Mouse (Mus musculus): ENCODE measurements at regions not wholly inside any gene's neighbourhood (a gene's known extent, or its start where the extent isn't known, plus 50 kb on each side); places are given as distances from the start of the nearest gene placed in this dataset.

DNA sequence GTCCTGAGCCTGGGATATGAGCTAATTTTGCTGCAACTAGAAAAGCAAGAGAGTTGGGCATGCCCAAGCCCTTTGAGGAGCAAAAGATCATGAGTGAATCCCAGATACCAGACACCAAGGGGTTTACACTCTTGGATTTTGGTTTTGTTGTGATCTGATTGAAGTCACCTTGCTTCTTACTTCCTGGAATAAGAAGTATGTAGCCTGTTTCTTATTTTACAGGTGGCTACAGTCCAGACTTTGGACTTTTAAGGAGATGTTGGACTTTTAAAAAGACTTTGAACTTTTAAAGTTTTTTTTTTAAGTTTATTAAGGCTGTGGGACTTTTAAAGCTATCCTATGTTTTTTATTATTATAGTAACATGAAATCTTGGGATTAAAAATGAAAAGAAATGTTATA lies 332.0 kb upstream of the Hs6st1 start:
- TF ChIP-seq CTCF (IDR thresholded peaks at IDR 0.05) (no peak), POLR2A (IDR thresholded peaks at IDR 0.05; ENCODE audit: insufficient read depth, low read depth, low read length) (no peak), EP300 (IDR thresholded peaks at IDR 0.05; ENCODE audit: insufficient read depth, low read depth, low read length) (no peak)

Data from heart, adult 2 months (tissue).